Mouse (Mus musculus): ENCODE measurements around the gene Rnaseh2a. TPM values are rescaled to one million over a fixed set of nuclear protein-coding genes. Genes with fewer than 3 reads are reported as not detected.

Rnaseh2a gene
- total and polyA plus RNA-seq, 3 experiments = 94.1 to 477 (median 174) TPM

DNA sequence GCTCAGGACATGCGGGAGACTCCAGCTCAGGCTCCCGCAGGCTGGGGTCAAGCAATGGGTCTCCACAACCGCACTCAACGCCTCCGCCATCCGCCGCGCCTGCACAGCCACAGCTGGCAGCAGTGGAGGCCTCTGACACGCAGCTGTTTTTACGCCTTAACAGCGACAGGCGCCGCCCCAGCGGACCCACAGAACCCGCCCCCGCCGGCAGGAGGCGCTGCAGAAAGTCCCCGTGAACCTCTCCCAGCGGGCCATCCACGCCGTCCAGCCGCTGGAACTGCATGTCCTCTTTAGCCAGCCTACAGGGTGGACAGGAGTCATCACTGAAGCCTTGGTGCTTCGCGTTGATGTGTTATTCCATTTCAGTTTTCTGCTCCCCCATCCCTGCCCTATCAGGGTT, 38.1 kb upstream of the Rnaseh2a start:
- DNase-seq (ENCODE audit: low spot score) (no peak), ATAC-seq (ENCODE audit: extremely low read depth, insufficient number of reproducible peaks, low FRiP score, poor library complexity, severe bottlenecking) (no peak)
- Histone ChIP-seq H3K27me3 (ENCODE audit: insufficient read depth, low read length) (peaks cover 37% of the 10 kb centered on the region), H3K4me1 (ENCODE audit: insufficient read depth, low read depth, low read length) (no peaks in the 10 kb centered on the region; the same call in 1 of the 2 replicates), H3K9me3 (replicated peaks) (peaks cover 3% of the 10 kb centered on the region), H3K36me3 (replicated peaks) (peaks cover 3% of the 10 kb centered on the region), H3K4me3 (ENCODE audit: low read depth, low read length) (no peak overlapping the region)
- TF ChIP-seq POLR2AphosphoS5 (IDR thresholded peaks at IDR 0.05; ENCODE audit: insufficient replicate concordance, low read depth, low read length) (no peak), GATA2 (IDR thresholded peaks at IDR 0.05; ENCODE audit: borderline replicate concordance, low read depth, low read length) (no peak), CTCF (IDR thresholded peaks at IDR 0.05; ENCODE audit: low read depth, low read length) (no peak), GATA1 (IDR thresholded peaks at IDR 0.05; ENCODE audit: borderline replicate concordance, low read length) (no peak), TAL1 (conservative IDR thresholded peaks at IDR 0.05; ENCODE audit: low read depth, low read length) (no peak)

DNA sequence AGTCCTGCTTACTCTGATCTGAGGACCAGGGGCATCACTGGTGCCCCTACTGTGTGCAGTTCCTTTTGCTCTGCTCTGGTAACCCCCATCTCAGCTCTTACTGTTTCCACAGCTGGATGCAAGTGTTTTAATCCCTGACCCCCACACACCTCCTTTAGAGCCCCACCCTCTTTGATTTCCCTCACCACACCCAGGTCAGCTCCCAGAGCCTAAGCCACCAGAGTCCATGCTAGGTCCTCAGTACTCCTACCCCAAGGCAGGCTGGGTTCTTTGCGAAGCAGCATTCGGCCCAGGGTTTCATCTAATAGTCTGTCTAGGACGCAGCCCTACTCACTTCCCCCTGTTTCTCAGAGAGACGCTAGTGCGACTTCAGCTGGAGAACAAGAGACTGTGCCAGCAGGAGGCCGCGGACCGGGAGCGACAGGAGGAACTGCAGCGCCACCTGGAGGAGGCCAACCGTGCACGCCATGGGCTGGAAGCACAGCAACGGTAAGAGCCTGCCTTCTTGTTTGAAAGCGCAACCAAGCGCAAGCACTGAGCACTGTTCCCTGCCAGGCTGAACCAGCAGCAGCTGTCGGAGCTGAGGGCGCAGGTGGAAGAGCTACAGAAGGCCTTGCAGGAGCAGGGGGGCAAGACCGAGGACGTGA, 28.2 kb upstream of the Rnaseh2a start:
- ATAC-seq (ENCODE audit: extremely low read depth, insufficient number of reproducible peaks, low FRiP score, poor library complexity, severe bottlenecking) = peak; percentile 68
- Histone ChIP-seq H3K4me3 (ENCODE audit: low read depth, low read length) (peak overlapping the region; percentile 36; the same call in 1 of the 2 replicates), H3K36me3 (replicated peaks) (peaks cover 67% of the 10 kb centered on the region), H3K27me3 (ENCODE audit: insufficient read depth, low read length) (no peaks in the 10 kb centered on the region), H3K9me3 (replicated peaks) (no peaks in the 10 kb centered on the region), H3K4me1 (ENCODE audit: insufficient read depth, low read depth, low read length) (peaks cover 17% of the 10 kb centered on the region)
- peak; percentile 78 for DNase-seq (ENCODE audit: low spot score)
- TF ChIP-seq CTCF (IDR thresholded peaks at IDR 0.05; ENCODE audit: low read depth, low read length) = peak; percentile 77
- TF ChIP-seq TAL1 (conservative IDR thresholded peaks at IDR 0.05; ENCODE audit: low read depth, low read length) = no peak

DNA sequence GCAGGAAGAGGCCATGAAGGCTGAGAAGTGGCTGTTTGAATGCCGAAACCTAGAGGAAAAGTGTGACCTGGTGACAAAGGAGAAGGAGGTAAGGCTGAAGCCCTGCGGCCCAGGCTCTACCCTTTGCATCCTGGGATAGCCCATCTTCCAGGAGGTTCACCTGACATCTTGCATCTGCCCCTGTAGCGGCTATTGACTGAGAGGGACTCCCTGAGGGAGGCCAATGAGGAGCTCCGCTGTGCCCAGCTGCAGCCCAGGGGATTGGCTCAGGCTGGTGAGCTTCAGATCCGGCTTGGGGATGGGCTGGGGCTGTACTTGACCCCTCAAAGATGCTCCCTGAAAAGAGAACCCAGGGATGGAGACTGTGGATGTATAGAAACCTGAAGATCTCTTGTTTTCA, 27.4 kb upstream of the Rnaseh2a start:
- no peak for ATAC-seq (ENCODE audit: extremely low read depth, insufficient number of reproducible peaks, low FRiP score, poor library complexity, severe bottlenecking)

DNA sequence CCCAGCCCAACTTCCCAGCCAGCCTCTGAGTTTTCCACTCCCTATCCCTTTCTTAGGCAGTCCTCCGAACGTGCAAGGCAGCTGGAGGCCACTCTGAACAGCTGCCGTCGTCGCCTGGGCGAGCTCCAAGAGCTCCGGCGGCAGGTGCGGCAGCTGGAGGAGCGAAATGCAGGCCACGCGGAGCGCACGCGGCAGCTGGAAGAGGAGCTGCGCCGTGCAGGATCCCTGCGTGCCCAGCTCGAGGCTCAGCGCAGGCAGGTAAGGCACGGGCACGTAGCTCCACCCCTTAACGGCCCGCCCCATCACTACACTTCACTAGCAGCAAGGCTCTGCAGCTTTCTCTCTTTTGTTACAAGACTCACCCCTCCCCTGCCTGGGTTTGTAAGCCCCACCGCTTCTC, 26.1 kb upstream of the Rnaseh2a start:
- no peaks in the 10 kb centered on the region for H3K27me3 ChIP-seq (ENCODE audit: insufficient read depth, low read length)
- H3K4me1 ChIP-seq (ENCODE audit: insufficient read depth, low read depth, low read length) = peaks cover 27% of the 10 kb centered on the region
- no peak for DNase-seq (ENCODE audit: low spot score)
- no peak overlapping the region for H3K4me3 ChIP-seq (ENCODE audit: low read depth, low read length)
- H3K9me3 ChIP-seq (replicated peaks) = no peaks in the 10 kb centered on the region
- TF ChIP-seq CTCF (IDR thresholded peaks at IDR 0.05; ENCODE audit: low read depth, low read length) (no peak), POLR2AphosphoS5 (IDR thresholded peaks at IDR 0.05; ENCODE audit: insufficient replicate concordance, low read depth, low read length) (no peak), TAL1 (conservative IDR thresholded peaks at IDR 0.05; ENCODE audit: low read depth, low read length) (no peak), GATA1 (IDR thresholded peaks at IDR 0.05; ENCODE audit: borderline replicate concordance, low read length) (no peak), GATA2 (IDR thresholded peaks at IDR 0.05; ENCODE audit: borderline replicate concordance, low read depth, low read length) (no peak)
- ATAC-seq (ENCODE audit: extremely low read depth, insufficient number of reproducible peaks, low FRiP score, poor library complexity, severe bottlenecking) = no peak
- peaks cover 49% of the 10 kb centered on the region for H3K36me3 ChIP-seq (replicated peaks)

More for the DNA sequence above, 27.4 kb upstream of the Rnaseh2a start:
- Histone ChIP-seq H3K36me3 (replicated peaks) (peaks cover 59% of the 10 kb centered on the region), H3K9me3 (replicated peaks) (no peaks in the 10 kb centered on the region), H3K4me1 (ENCODE audit: insufficient read depth, low read depth, low read length) (peaks cover 17% of the 10 kb centered on the region), H3K4me3 (ENCODE audit: low read depth, low read length) (no peak overlapping the region), H3K27me3 (ENCODE audit: insufficient read depth, low read length) (no peaks in the 10 kb centered on the region)
- TF ChIP-seq POLR2AphosphoS5 (IDR thresholded peaks at IDR 0.05; ENCODE audit: insufficient replicate concordance, low read depth, low read length) (no peak), GATA2 (IDR thresholded peaks at IDR 0.05; ENCODE audit: borderline replicate concordance, low read depth, low read length) (no peak), GATA1 (IDR thresholded peaks at IDR 0.05; ENCODE audit: borderline replicate concordance, low read length) (no peak)
- no peak for DNase-seq (ENCODE audit: low spot score)

DNA sequence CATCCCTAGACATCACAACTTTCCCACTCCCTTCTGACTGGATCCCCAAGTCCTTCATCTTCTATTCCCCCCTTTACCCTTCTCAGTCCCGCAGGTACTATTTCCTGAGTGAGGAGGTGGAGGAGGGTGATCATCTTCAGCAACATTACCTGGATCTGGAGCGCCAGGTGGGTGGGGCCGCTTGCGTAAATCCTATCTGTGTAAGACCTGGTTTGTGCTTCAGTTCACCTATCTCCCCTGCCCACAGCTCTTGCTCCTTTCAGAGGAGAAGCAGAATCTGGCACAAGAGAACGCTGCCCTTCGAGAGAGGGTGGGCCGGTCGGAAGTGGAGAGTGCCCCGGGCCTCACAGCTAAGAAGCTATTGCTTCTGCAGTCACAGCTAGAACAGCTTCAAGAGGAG, 24.8 kb upstream of the Rnaseh2a start:
- Histone ChIP-seq H3K4me3 (ENCODE audit: low read depth, low read length) (no peak overlapping the region), H3K27me3 (ENCODE audit: insufficient read depth, low read length) (no peaks in the 10 kb centered on the region), H3K4me1 (ENCODE audit: insufficient read depth, low read depth, low read length) (peaks cover 30% of the 10 kb centered on the region), H3K36me3 (replicated peaks) (peaks cover 49% of the 10 kb centered on the region), H3K9me3 (replicated peaks) (no peaks in the 10 kb centered on the region)
- DNase-seq (ENCODE audit: low spot score) (no peak), ATAC-seq (ENCODE audit: extremely low read depth, insufficient number of reproducible peaks, low FRiP score, poor library complexity, severe bottlenecking) (no peak)
- TF ChIP-seq TAL1 (conservative IDR thresholded peaks at IDR 0.05; ENCODE audit: low read depth, low read length) (no peak), GATA1 (IDR thresholded peaks at IDR 0.05; ENCODE audit: borderline replicate concordance, low read length) (no peak), CTCF (IDR thresholded peaks at IDR 0.05; ENCODE audit: low read depth, low read length) (no peak), GATA2 (IDR thresholded peaks at IDR 0.05; ENCODE audit: borderline replicate concordance, low read depth, low read length) (no peak), POLR2AphosphoS5 (IDR thresholded peaks at IDR 0.05; ENCODE audit: insufficient replicate concordance, low read depth, low read length) (no peak)

DNA sequence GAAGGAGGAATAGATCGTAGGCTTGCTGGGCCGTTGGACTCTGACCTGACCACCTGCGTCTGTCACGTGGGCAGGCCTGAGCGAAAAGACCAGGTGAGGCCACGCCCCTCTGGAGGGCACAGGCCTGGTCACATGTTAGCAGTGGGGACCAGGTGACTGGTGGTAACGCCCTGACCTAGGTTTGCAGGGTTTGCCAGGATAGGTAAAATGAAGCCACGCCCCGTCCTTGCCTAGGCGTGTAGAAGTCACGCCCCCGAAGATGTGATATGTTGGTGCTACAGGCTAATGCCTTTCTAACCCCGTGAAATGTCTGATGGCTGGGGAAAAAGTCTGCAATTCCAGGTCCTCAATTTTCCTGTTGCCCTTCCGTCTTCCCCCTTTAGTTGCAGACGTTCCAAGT, 21.3 kb upstream of the Rnaseh2a start:
- no peak for TF ChIP-seq GATA2 (IDR thresholded peaks at IDR 0.05; ENCODE audit: borderline replicate concordance, low read depth, low read length)
- TF ChIP-seq POLR2AphosphoS5 (IDR thresholded peaks at IDR 0.05; ENCODE audit: insufficient replicate concordance, low read depth, low read length) = no peak
- no peak for TF ChIP-seq TAL1 (conservative IDR thresholded peaks at IDR 0.05; ENCODE audit: low read depth, low read length)
- TF ChIP-seq CTCF (IDR thresholded peaks at IDR 0.05; ENCODE audit: low read depth, low read length) = no peak
- H3K9me3 ChIP-seq (replicated peaks) = no peaks in the 10 kb centered on the region
- peaks cover 46% of the 10 kb centered on the region for H3K4me1 ChIP-seq (ENCODE audit: insufficient read depth, low read depth, low read length)
- ATAC-seq (ENCODE audit: extremely low read depth, insufficient number of reproducible peaks, low FRiP score, poor library complexity, severe bottlenecking) = no peak
- DNase-seq (ENCODE audit: low spot score) = no peak
- H3K4me3 ChIP-seq (ENCODE audit: low read depth, low read length) = peak overlapping the region; percentile 79
- no peaks in the 10 kb centered on the region for H3K27me3 ChIP-seq (ENCODE audit: insufficient read depth, low read length)
- peaks cover 25% of the 10 kb centered on the region for H3K36me3 ChIP-seq (replicated peaks)
